Mouse (Mus musculus) small intestine, adult 2 months (tissue): Measurements from ENCODE around the gene Ceacam1.

ENCODE experiments used
- CTCF ChIP-seq: fragments of 200-500 bp; IDR thresholded peaks from 2 replicates; pipeline ENCODE4 v1.5.1; 2012; ENCODE audit warnings: low read depth, mild to moderate bottlenecking, control low read depth, inconsistent platforms, low read length, moderate library complexity, mixed read lengths; ENCODE audit not compliant: insufficient replicate concordance, insufficient read length; ENCODE audit errors: extremely low read depth
- POLR2A ChIP-seq: fragments of 200-500 bp; IDR thresholded peaks from 2 replicates; pipeline ENCODE4 v1.6.1; 2012; ENCODE audit warnings: low read depth, mild to moderate bottlenecking, control low read depth, inconsistent platforms, low read length, moderate library complexity

GRCm38 (mm10) chr7:25435546-25435851 is 41.9 kb downstream of the Ceacam1 start:
- no peak for TF ChIP-seq POLR2A
- TF ChIP-seq CTCF, result no peak
